Mouse (Mus musculus): ENCODE results near the gene 1700029I15Rik. TPM values are rescaled to one million over a fixed set of nuclear protein-coding genes. Genes with fewer than 3 reads are reported as not detected.

1700029I15Rik gene
- polyA plus RNA-seq, 1 experiment from 2014 or later, result 2.0 TPM

- peak; percentile 38 for DNase-seq (ENCODE audit: low spot score)
Observed at GRCm38 (mm10) chr2:92373437-92373813, 8.9 kb upstream of the 1700029I15Rik start.

- DNase-seq (ENCODE audit: low spot score), result peak; percentile 64
Observed at GRCm38 (mm10) chr2:92374514-92374913, 7.8 kb upstream of the 1700029I15Rik start, which contains the start of the genes Pex16 and Large2. Gene Pex16 (plus strand): TSS chr2:92374676. Gene Large2 (minus strand): TSS chr2:92374869.

GRCm38 (mm10) chr2:92375099-92375623 lies 7.2 kb upstream of the 1700029I15Rik start:
- peak; percentile 98 for DNase-seq (ENCODE audit: low spot score)

- no peak for DNase-seq (ENCODE audit: low spot score)
Observed at GRCm38 (mm10) chr2:92375788-92376187, 6.5 kb upstream of the 1700029I15Rik start.

GRCm38 (mm10) chr2:92376300-92376699 lies 6.0 kb upstream of the 1700029I15Rik start:
- DNase-seq (ENCODE audit: low spot score), result no peak

- DNase-seq (ENCODE audit: low spot score), result no peak
Observed at GRCm38 (mm10) chr2:92377320-92377719, 5.0 kb upstream of the 1700029I15Rik start.

GRCm38 (mm10) chr2:92379783-92380494 lies 2.4 kb upstream of the 1700029I15Rik start:
- no peak for DNase-seq (ENCODE audit: low spot score)

GRCm38 (mm10) chr2:92380495-92381050 lies 1.8 kb upstream of the 1700029I15Rik start:
- no peak for DNase-seq (ENCODE audit: low spot score)

- DNase-seq (ENCODE audit: low spot score), result no peak
Observed at GRCm38 (mm10) chr2:92381161-92381560, 1.2 kb upstream of the 1700029I15Rik start.

- no peak for DNase-seq (ENCODE audit: low spot score)
Observed at GRCm38 (mm10) chr2:92382759-92383158, 421 bp downstream of the 1700029I15Rik start.

- DNase-seq (ENCODE audit: low spot score), result peak; percentile 61
Observed at GRCm38 (mm10) chr2:92384101-92384500, 1.8 kb downstream of the 1700029I15Rik start.

GRCm38 (mm10) chr2:92385113-92386051 lies 3.0 kb downstream of the 1700029I15Rik start:
- no peak for DNase-seq (ENCODE audit: low spot score)

GRCm38 (mm10) chr2:92386821-92387570 lies 4.7 kb downstream of the 1700029I15Rik start:
- DNase-seq (ENCODE audit: low spot score), result no peak

- DNase-seq (ENCODE audit: low spot score), result no peak
Observed at GRCm38 (mm10) chr2:92387646-92388045, 5.3 kb downstream of the 1700029I15Rik start.

GRCm38 (mm10) chr2:92388081-92388517 lies 5.8 kb downstream of the 1700029I15Rik start:
- no peak for DNase-seq (ENCODE audit: low spot score)

- DNase-seq (ENCODE audit: low spot score), result peak; percentile 35
Observed at GRCm38 (mm10) chr2:92388891-92389641, 6.7 kb downstream of the 1700029I15Rik start.

- DNase-seq (ENCODE audit: low spot score), result no peak
Observed at GRCm38 (mm10) chr2:92389645-92390044, 7.3 kb downstream of the 1700029I15Rik start.

- DNase-seq (ENCODE audit: low spot score), result no peak
Observed at GRCm38 (mm10) chr2:92390206-92390930, 8.0 kb downstream of the 1700029I15Rik start.

- no peak for DNase-seq (ENCODE audit: low spot score)
Observed at GRCm38 (mm10) chr2:92391116-92391515, 8.8 kb downstream of the 1700029I15Rik start.
